Mouse (Mus musculus): ENCODE measurements around the gene Dgcr6.

The Dgcr6 gene

GRCm38 (mm10) chr16:18119031-18119730 is 66.5 kb downstream of the Dgcr6 start:
- no peak for DNase-seq (ENCODE audit: low read depth)
